Comparison of ENCODE assay signal across 10 mouse cellular contexts in the genomic region with DNA sequence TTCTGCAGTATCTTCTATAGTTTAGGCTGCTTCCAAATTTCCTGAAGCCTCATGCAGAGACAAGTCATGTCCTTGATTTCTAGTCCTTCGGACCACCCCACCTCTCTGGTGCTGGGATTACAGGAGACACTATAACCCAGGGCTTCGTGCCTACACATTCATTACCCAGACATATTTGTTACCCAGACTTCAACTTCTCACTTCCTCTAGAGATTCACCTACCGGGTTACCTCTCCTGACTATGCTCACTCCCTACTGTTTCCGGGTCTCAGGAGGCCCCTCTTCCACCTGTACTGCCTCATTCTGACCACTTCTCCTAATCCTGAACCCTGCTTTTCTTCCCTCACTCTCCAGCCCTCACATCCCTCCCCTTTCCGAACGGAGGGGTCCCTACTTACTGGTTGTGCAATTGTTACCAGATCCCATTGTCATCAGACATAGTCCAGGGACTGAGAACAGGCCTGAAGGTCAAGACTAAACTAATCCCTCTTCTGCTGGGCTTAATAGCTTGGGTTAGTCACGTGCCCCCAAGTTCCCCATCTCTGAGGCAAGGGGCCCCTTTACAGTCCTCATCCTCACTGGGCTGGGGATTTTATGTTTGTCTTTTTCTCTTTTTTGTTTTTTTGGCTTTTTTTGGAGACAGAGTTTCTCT. TPM values are rescaled to one million over a fixed set of nuclear protein-coding genes. Genes with fewer than 3 reads are reported as not detected.
DNase-seq lines count a peak whose midpoint lies in the region; ATAC-seq and TF ChIP-seq lines count a peak whose summit lies in the region.
"Had no signal": no experiment of that assay in that cellular context is flagged by ENCODE, and none has a peak within 500 bp of the region (broad histone marks: within the 10 kb centered on the region; RNA-seq: fewer than 3 reads in every experiment).

A gene (minus strand): TSS at position 481 of the 652 bp plus-strand sequence.

- H3K27me3 ChIP-seq in forebrain, embryonic 10.5 days (ENCODE audit: poor library complexity, severe bottlenecking): no peaks in the 10 kb centered on the region
- no peaks in the 10 kb centered on the region for H3K27me3 ChIP-seq in forebrain, embryonic 13.5 days
- no peaks in the 10 kb centered on the region for H3K27me3 ChIP-seq in lung, embryonic 14.5 days (ENCODE audit: insufficient read depth, low read length)
- H3K27me3 ChIP-seq: hindbrain, embryonic 13.5 days had no signal

- ATAC-seq in forebrain, embryonic 13.5 days: no peak
- no peak for ATAC-seq in lung, embryonic 14.5 days (ENCODE audit: insufficient read depth)
- no peak; a peak in 1 of 4 replicates for ATAC-seq in hematopoietic stem cell, adult 5-6 weeks (replicated peaks in 1 of 2; ENCODE audit: insufficient read depth in 1 of 2, low FRiP score in 2 of 2, low TSS enrichment in 1 of 2, low read depth in 1 of 2, poor library complexity in 2 of 2, severe bottlenecking in 2 of 2)
- peak; percentile 24 for ATAC-seq in megakaryocyte, adult 5-6 weeks (ENCODE audit: poor library complexity, severe bottlenecking)

- H3K4me1 ChIP-seq in forebrain, embryonic 10.5 days: peaks cover 27% of the 10 kb centered on the region
- peaks cover 11% of the 10 kb centered on the region for H3K4me1 ChIP-seq in forebrain, embryonic 13.5 days
- peaks cover 3% of the 10 kb centered on the region; the same call in 1 of the 2 replicates for H3K4me1 ChIP-seq in lung, embryonic 14.5 days (ENCODE audit: insufficient read depth)

- H3K27ac ChIP-seq in forebrain, embryonic 10.5 days: 0 out of 2 replicates have a peak within 1 kb of the TSS, but pooled peaks have one; percentile 53
- no peak within 1 kb of the TSS for H3K27ac ChIP-seq in forebrain, embryonic 13.5 days
- H3K27ac ChIP-seq in lung, embryonic 14.5 days (ENCODE audit: low read depth): no peak within 1 kb of the TSS

- H3K4me3 ChIP-seq in forebrain, embryonic 10.5 days: no peak within 1 kb of the TSS
- H3K4me3 ChIP-seq in forebrain, embryonic 13.5 days: no peak within 1 kb of the TSS
- H3K4me3 ChIP-seq in lung, embryonic 14.5 days (ENCODE audit: low read depth, low read length): no peak within 1 kb of the TSS

- no peaks in the 10 kb centered on the region for H3K9me3 ChIP-seq in forebrain, embryonic 10.5 days
- H3K9me3 ChIP-seq in forebrain, embryonic 13.5 days (replicated peaks): no peaks in the 10 kb centered on the region
- H3K9me3 ChIP-seq in lung, embryonic 14.5 days (ENCODE audit: low read depth, low read length): no peaks in the 10 kb centered on the region
- H3K9me3 ChIP-seq: hindbrain, embryonic 13.5 days had no signal

- no peak within 1 kb of the TSS for H3K9ac ChIP-seq in forebrain, embryonic 13.5 days
- no peak within 1 kb of the TSS for H3K9ac ChIP-seq in lung, embryonic 14.5 days
- H3K9ac ChIP-seq: hindbrain, embryonic 13.5 days had no signal

- no peak within 1 kb of the TSS for H3K4me2 ChIP-seq in forebrain, embryonic 13.5 days
- H3K4me2 ChIP-seq in lung, embryonic 14.5 days: no peak within 1 kb of the TSS

- DNase-seq in forebrain, embryonic 10.5 days (ENCODE audit: extremely low spot score, low spot score): no peak
- DNase-seq in lung, embryonic 14.5 days: no peak
- no peak for DNase-seq in lung, postnatal 25 days (ENCODE audit: low spot score)
- no peak for DNase-seq in layer of hippocampus, postnatal 25 days (ENCODE audit: extremely low spot score in 1 of 2, low spot score in 1 of 2)
- no peak for DNase-seq in urinary bladder, postnatal 14 days (ENCODE audit: low spot score)
- DNase-seq: adrenal gland, adult 2 months had no signal

- no peaks in the 10 kb centered on the region for H3K36me3 ChIP-seq in forebrain, embryonic 10.5 days (replicated peaks)
- no peaks in the 10 kb centered on the region for H3K36me3 ChIP-seq in forebrain, embryonic 13.5 days (ENCODE audit: poor library complexity, severe bottlenecking)
- no peaks in the 10 kb centered on the region for H3K36me3 ChIP-seq in lung, embryonic 14.5 days (ENCODE audit: insufficient read depth)
- H3K36me3 ChIP-seq: hindbrain, embryonic 13.5 days had no signal

- no peak for TF ChIP-seq CTCF in lung, embryonic 14.5 days (IDR thresholded peaks at IDR 0.05; ENCODE audit: low read depth)

- 80% methylated on average over 7 of the region's 7 CpGs for WGBS in forebrain, embryonic 10.5 days
- WGBS in forebrain, embryonic 13.5 days: 65% methylated on average over 7 of the region's 7 CpGs
- WGBS in lung, embryonic 14.5 days: 67% methylated on average over 7 of the region's 7 CpGs

RNA-seq across cellular contexts. Expression of the gene that starts here (rescaled TPM):
- 3.3 and 4.7 TPM in 2 replicates for polyA plus RNA-seq in forebrain, embryonic 10.5 days (2016; fragmentation: Nextera tagmentation; extraction: Ambion mirVana)
- 3.5 and 4.2 TPM in 2 replicates for polyA plus RNA-seq in forebrain, embryonic 13.5 days (2015; fragmentation: Nextera tagmentation; extraction: Ambion mirVana)
- polyA plus RNA-seq in lung, embryonic 14.5 days (2014; fragmentation: Nextera tagmentation; extraction: Ambion mirVana): 11.6 and 14.1 TPM in 2 replicates
- total RNA-seq in hematopoietic stem cell, adult 5-6 weeks (2017): 85.1 and 145 TPM in 2 replicates
- total RNA-seq in megakaryocyte, adult 5-6 weeks (2015): 425 and 434 TPM in 2 replicates
- 495 and 596 TPM in 2 replicates for total RNA-seq in megakaryocyte, adult 5-6 weeks (2017)
- total RNA-seq in layer of hippocampus, postnatal 25 days (2021): 1 to 10 TPM; 8.1 to 8.9 TPM
